Mouse (Mus musculus): ENCODE results near the gene Timm23. TPM values are rescaled to one million over a fixed set of nuclear protein-coding genes. Genes with fewer than 3 reads are reported as not detected.
"Not testable (repeated sequence)": the region's sequence is repeated elsewhere in the genome, so short reads cannot be mapped to it uniquely, and the experiment has no call there.

The Timm23 gene
- 100 to 1,000 TPM; 218 to 234 TPM for total RNA-seq (2021)

DNA sequence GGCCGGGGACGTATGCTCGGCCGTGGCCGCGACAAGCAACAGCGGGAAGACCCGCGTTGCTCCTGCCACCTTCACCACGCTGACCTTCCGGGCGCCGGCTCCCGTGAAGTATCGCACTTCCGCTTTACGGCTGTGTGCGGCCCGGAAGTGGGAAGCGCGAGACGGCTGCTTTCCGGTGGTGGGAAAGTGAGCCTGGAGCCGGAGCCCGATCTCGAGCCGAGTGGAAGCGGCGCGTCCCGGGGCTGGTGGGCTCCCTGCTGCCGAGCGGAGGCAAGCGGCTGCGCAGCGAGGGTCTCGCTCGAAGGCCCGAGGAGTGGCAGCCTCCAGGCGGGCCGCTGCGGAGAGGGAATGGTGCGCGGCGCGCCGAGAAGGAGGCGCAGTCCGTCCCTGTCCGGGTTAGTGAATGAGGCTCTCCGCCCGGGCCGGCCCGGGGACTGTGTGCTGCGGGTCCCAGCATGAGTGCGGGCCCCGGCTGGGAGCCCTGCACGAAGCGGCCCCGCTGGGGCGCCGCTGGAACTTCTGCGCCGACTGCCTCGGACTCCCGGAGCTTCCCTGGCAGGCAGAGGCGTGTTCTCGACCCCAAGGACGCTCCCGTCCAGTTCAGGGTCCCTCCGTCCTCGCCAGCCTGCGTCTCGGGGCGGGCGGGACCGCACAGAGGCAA, at the start of gene Timm23, which contains the start of gene Parg:
Gene Timm23, minus strand, starts transcription at position 108 of the 661 bp plus-strand sequence.
Gene Parg, plus strand, starts transcription at position 159 of the 661 bp plus-strand sequence.
- intact Hi-C loops (cut with DNase I): loop anchor here (5.0 kb wide), 1 partner anchor 40 kb away; no protein-coding TSS in a partner anchor
- DNase-seq: peak; percentile 88 to 90

DNA sequence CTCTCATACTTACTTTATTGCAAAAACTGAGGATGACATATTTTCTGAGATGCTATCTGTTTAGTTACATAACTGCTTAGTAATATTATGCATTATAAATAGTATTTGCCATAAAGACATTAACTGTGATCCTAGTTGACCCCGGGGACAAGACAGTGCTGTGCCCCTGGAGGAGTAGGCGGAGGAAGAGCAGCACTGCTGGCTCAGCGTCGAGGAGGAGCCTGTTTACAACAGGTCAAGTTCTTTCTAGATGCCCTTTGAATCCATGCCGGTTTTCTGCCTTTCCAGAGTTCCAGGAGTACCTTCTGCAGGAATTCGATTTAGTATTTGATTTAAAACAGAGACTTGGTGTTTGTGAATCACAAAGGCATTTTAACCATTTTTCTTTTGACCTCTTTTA, 47.9 kb upstream of the Timm23 start:
- intact Hi-C loops (cut with DNase I): no loop called here
- no peak for DNase-seq

DNA sequence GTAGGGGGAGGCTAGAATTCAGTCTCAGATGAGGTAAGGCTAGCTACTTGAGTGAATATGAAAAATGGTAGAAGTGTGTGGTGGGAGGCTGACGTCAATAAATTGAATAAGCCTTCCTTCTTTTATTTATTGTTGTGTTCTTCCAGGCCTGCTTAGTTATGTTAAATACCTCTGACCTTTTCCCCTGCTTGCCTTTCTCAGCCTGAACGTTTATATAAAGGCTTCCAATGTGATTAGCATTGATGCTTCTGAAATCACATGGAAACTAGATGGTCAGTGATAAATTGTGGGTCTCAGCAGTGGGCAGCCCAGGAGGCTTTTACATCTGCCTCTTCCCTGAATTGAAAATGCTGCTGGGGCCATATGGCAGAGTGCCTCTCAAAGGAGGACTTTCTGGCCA, 44.3 kb upstream of the Timm23 start:
- DNase-seq: no peak
- intact Hi-C loops (cut with DNase I): no loop called here

DNA sequence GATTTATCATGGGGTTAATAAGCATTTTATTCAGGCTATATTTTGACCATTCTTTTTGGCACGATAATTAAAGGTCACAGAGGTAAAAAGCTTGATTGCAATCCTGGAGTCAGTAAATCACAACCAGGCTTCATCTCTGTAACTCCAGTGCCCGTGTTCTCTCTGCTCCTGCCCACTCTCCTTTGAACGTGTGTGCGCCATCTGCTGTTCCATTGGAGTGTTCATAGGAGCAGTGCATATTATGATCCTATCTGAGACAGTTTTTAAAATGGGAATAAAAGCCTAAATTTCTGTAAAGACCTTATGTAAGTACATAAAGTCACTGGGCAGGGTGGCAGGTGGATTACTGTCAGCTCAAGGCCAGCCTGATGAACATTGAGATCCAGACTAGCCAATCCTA, 40.7 kb upstream of the Timm23 start:
- intact Hi-C loops (cut with DNase I): no loop called here
- no peak for DNase-seq

DNA sequence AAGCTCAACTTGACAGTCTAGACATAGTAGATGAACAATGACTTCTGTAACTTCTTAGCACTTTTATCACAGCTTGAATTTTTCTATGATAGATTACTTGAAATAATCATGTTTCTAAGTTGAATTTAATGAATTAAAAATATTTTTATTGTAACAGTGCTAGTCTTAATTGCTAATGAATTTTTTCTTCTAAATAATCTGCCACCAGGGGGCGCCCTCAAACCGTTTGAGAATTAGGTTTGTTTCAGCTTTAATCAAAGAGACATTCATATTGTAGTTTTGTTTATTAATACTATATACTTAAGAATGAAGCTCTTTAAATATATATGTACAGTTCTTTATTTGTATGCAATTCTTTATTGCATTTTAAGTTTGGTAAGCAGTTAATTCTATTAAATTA, 27.3 kb upstream of the Timm23 start:
- intact Hi-C loops (cut with DNase I): loop anchor here (1.0 kb wide), 1 partner anchor 253 kb away; no protein-coding TSS in a partner anchor
- peak; percentile 46 to 71 for DNase-seq

DNA sequence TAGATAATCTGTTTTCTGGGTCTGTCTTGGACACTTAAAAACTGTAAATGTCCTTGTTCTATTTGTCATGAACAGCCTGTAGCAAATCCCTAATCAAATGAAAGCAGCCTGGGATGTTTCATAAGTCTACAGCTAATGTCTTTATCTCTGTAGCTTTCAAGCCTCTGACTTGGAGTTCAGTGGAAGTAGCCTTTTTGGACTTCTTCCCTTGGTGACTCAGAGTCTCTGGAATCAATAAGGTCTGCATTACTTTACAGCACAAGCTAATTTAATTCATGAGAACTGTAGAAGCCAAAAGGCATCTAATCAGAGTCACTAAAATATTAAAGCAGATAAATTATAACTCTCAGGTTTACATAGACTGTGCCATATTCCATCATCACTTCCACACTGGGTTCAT, 24.9 kb upstream of the Timm23 start:
- intact Hi-C loops (cut with DNase I): no loop called here
- DNase-seq: no peak

DNA sequence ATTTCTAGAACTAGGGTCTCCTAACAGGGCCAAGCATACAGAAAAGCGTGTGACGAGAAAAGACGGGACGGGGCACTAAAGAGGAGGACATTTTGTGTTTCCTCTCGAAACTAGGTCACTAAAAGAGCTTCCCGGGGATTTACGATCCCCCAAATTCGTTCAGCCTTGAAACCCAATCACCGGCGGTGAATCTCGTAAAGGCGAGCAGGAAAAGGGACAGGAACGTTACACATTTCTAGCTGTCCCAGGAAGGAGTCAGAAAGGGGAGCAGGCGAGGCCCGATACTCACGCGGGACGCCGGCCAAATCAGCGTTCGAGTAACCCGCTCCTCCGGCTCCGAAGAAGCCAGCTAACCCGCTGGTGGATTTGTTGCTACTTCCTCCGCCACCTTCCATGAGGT, 344 bp downstream of the Timm23 start:
- intact Hi-C loops (cut with DNase I): loop anchor here (5.0 kb wide), 1 partner anchor 39 kb away; no protein-coding TSS in a partner anchor
- no peak for DNase-seq

DNA sequence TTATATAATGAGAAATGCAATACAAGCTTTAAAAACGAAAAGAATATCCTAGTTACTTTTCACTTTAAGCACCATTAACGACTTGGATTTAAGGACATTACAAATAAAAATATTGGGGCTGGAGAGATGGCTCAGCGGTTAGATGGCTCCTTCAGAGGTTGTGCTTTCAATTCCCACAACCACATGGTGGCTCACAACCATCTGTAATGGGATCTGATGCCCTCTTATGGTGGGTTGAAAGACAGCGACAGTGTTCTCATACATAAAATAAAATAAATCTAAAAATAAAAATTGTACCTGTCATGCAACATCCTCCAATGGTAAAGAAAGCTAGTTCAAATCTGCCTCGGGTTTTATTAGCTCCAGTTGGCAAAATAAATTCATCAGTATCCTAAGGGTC, 8.1 kb downstream of the Timm23 start:
- intact Hi-C loops (cut with DNase I); DNase-seq: not testable (repeated sequence)

DNA sequence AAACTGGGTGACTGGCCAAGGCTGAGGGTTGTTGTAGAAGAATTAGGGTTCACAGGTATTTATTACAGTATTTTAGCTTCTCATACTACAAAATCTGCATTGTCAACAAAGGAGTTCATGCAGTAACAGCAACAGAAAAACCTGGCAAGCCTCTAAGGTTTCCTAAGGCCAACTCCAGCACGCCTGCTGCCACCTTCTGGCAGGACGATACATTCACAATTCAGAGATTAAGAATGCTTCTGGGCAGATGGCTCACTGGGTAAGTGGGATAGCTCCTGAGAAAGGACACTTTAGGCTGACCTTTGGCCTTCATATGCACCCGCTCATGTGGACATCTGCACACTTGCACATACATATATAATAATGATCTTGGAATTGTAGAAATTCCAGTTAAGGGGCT, 9.3 kb downstream of the Timm23 start:
- DNase-seq: peak; percentile 51 to 63
- intact Hi-C loops (cut with DNase I): no loop called here

DNA sequence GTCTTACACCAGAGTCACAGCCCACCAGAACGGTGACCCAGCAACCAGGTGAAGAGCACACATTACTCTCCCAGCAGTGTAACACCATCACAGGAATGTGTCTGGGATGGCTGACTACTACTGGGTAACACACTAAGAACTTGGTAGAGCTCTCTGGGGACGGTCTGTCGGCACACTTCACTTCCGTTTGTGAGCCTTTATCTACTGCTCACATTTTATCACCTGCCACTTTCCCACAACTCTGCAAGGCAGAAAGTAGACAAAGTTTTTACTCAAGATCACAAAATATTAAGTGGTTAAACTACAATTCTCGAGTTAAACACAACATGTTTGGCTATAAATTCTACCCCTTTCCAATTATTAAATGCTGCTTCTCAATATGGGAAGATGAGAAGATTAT, 9.8 kb downstream of the Timm23 start:
- intact Hi-C loops (cut with DNase I): loop anchor here (2.0 kb wide), 1 partner anchor 69 kb away; no protein-coding TSS in a partner anchor
- no peak for DNase-seq

DNA sequence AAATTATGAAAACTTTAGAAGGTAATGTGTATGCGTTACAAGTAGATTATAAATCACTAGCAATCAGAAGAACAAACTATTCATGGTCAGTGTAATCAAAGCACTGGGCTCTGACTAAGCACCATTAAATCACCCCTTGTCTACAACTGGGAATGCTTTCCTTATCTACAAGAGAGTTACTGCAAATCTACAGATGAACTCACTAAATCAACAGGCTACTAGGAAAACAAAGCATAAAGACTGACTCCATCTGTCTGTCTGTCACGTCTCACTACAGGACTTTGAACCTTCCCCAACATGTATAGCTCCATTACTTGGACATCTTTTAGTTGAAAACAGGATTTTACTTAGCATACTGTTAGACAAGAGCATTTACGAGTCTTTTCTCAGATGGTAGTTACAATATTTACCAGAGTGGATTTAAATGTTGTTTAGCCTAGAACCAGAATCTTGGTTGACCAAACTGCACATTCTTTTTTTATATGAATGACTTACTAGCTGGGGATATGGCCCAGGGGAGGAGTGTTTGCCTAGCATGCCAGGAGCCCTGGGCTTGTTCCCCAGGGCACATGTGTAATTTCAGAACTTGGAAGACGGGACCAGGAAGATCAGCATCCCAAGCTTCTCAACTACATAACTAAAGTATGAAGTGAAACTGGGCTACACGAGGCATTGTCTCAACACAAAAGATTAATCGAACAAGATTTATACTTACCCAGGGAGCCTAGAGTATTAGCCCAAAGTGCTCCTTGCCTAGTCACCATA, 10.9 kb downstream of the Timm23 start:
- no peak for DNase-seq
- intact Hi-C loops (cut with DNase I): loop anchor here (2.0 kb wide), 1 partner anchor 68 kb away; no protein-coding TSS in a partner anchor

DNA sequence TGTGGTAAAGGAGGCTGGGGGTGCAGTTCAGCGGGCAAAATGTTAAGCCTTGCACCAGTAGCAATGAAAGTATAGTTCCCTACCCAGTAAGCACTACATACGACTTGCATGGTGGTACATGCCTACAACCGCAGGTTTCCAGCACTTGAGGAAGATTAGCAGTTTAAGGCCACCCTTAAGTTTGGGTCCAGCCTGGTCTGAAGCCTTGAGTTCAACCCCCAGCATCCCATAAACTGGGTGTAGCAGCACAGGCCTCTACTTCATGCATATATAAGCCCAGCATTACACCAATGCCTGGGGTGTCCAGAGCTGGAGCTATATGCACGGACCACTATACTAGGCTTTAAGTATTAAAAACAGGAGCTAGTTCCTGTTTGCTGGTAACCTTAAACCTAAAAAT, 17.9 kb downstream of the Timm23 start:
- intact Hi-C loops (cut with DNase I): no loop called here
- DNase-seq: no peak

DNA sequence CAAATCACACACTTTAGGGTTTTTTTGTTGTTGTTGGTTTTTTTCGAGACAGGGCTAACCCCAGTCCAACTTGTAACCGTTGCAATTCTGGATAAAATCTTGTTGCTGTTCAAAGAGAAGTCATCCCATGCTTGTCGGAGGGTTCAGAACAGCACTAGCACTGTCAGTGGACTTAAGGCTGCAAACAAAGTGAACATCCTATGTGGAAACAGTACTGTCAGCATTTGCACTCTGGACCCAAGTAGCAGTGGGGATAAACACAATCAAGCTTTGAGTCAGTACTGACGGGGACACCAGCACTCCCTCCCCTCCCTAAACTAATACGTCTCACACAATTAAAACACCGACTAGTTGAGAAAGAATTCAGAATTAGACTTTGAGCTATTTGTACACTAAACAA, 20.8 kb downstream of the Timm23 start:
- intact Hi-C loops (cut with DNase I): no loop called here
- DNase-seq: no peak

DNA sequence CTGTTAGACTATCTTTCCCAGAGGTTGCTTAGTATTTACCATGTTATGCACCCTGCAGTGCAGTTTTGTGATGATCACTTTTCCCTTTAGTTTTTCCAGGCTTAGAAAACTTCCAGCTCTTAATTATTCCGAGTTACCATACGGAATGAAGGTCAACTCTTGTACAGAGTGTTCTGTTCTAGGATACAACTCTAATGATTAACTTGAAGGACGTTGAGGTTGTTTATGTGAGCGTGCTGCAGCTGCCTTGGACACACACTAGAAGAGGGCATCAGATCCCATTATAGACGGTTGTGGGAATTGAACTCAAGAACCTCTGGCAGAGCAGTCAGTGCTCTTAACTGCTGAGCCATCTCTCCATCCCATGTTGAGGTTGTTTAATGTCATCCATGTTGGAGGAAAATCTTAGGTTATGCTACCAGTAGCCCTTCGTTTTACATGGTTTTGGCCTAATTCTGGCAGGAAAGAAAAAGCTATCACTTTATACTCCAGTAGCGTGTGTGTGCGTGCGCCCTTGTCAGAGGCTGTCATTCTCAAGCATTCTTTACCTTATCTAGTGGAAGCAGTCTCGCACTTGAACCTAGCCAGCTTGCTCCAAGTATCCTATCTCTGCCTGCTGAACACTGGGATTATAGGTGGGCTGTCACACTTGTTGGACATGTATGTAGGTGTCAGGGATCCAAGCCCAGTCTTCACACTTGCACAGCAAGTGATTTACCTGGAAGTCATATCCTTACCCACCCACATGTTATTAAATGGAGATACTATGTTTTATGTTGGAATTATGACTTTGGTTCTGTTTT, 22.1 kb downstream of the Timm23 start:
- no peak for DNase-seq
- intact Hi-C loops (cut with DNase I): no loop called here

DNA sequence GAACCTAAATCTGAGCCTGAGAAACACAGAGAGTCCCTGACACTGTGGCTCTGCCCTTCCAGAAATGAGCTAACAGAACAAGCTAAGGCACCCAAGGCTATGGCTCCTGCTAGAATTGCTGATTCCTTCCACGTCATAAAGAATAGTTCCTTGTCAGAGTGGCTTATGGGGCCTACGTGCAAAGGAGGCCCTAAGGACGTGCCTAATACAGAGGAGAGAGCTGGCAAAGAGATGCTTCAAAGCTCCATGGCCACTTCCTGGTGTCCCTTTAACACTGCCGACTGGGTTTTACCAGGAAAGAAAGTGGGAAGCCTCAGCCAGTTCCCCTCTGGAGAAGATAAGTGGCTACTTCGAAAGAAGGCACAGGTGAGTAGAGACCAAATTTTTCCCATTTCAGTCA, 25.1 kb downstream of the Timm23 start:
- DNase-seq; intact Hi-C loops (cut with DNase I): not testable (repeated sequence)

DNA sequence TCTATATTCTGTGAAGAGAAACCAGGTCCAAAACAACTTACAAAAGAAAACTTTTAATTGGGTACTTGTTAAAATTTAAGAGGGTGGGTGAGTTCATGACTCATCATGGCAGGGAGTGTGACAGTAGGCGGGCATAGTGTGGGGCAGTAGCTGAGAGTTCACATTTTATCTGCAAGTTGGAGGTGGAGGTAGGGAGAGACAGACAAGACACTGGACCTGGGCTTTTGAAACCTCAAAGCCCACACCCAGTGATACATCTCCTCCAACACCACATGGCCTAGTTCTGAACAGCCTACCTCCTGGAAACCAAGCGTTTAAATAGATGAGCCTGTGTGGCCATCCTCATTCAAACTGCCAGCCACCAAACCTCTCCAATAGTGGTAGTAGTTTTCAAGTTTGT, 26.4 kb downstream of the Timm23 start:
- DNase-seq: no peak
- intact Hi-C loops (cut with DNase I): no loop called here

DNA sequence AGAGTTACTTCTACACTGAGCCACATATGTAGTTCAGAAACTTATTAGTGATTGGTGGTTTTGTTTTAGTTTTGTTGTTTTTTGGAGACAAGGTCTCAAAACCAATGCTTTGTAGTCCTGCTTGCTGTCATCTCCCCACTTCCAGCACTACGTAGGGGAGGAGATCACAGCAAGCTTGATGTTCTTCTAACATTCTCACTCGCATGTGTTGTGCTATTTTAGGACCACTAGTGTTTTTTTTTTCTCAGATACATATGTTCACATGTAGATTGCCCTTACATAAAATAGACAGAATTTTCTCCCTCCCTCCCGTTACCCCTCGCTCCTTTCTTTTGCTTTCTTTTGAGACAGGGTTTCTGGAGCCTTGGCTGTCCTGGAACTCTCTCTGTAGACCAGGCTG, 31.6 kb downstream of the Timm23 start:
- intact Hi-C loops (cut with DNase I): no loop called here
- DNase-seq: no peak

DNA sequence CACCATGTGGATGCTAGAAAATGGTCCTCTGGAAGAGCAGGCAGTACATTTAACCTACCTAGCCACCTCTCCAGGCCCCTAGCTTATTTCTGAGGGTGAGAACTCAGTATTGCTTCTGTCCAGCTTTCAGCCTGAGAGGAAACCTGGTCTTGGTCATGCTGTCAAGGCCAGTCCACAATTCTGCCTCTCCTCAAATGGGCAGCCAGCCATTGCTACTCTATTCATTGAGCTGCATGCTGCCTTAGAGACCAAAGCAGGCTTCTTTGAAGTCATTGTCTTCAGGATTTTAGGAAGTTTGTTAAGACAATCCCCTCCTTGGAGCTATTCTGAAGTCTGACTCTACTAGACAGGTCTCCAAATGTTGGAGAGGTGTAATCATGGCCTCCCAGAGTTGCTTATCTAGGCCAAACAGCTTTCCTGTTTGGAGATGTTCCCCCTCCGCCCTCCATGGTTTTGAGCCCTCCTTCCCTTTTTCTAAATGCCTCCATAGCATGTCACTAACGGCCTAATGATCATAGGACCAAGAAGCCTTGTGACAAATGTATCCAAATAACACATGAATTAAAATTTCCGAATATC, 33.0 kb downstream of the Timm23 start:
- intact Hi-C loops (cut with DNase I): no loop called here

DNA sequence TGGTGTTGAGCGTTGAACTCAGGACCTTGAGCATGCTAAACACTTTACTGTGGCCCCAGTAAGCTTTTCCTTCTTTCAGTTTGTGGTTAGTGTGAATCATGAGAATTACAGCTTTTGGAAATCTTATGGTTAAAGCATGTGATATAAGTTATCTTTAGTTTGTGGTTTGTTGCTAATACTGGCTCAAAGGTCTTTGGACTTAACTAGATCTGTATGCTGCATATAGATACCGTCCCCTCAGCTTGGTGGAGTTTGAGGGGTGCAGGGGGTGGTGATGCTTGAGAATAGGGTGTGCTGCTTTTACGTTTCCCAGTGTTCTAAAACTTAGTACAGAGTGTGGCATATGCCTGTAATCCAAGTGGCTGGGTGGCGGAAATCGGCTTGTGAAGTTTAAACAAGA, 34.4 kb downstream of the Timm23 start:
- intact Hi-C loops (cut with DNase I): no loop called here
- no peak for DNase-seq

More for the DNA sequence above, 33.0 kb downstream of the Timm23 start:
- DNase-seq: no peak

DNA sequence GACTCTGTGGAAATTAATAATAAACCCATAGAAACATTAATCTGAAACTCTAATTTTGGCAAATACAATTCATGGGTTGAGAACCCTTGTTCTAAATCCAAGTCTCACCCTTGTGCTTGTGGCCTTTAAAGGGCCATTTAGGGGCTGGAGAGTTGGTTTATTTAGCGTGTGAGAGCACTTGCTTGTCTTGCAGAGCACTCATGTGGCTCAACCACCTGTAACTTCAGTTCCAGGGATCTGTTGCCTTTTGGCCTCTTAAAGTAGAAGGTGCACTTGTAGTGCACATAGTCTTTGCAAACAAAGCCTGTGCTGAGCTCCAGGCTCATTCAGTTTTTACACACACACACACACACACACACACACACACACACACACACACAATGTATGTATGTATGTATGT, 34.9 kb downstream of the Timm23 start:
- intact Hi-C loops (cut with DNase I): no loop called here
- DNase-seq: no peak

DNA sequence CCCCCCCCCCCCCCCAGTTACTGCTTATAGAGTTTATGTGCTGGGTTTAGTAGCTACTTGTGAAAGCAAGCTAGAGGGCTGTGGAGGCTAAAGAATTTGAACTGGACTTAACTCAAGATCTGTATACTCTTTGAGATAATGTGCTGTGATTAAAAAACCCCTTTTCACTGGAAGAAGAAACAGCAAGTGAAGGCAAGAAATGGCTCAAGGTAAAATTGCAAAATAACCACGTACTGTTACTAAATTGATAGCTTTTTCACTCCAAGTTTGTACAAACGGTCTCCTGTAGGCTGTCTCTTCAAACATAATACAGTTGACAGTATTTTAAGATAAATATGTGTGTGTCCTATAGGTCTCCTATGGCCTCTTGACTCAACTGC, 35.6 kb downstream of the Timm23 start:
- intact Hi-C loops (cut with DNase I): no loop called here
- DNase-seq: no peak
